Mouse (Mus musculus) thymus, postnatal 14 days (tissue): ENCODE data around the gene Narfl.
"Not testable (repeated sequence)": the region's sequence is repeated elsewhere in the genome, so short reads cannot be mapped to it uniquely, and the experiment has no call there.

ENCODE experiments used
- DNase-seq: peaks from one replicate; pipeline ENCODE4 v3.0.0; 2021

Narfl gene

GRCm38 (mm10) chr17:25807452-25807851 is 33.9 kb downstream of the Narfl start:
- DNase-seq = not testable (repeated sequence)

DNA sequence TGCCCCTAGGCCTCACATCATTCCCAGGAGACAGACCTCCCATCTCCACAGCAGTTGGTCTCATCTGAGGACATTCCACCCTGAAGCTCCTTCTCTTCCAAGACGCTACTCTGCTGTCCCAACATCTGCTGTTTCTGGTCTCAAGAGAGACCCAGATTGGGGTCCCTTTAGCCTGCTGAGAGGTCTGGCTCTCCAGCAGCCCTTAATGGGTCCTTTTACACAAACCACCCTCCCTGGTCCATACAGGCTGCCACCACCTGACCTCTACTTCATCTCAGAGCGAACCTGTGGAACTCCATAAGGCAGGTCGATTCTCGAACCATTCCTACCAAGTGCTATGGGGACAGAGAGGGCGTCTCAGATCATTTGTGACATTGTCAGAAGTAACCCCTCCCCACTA is 34.5 kb downstream of the Narfl start:
- no peak for DNase-seq

DNA sequence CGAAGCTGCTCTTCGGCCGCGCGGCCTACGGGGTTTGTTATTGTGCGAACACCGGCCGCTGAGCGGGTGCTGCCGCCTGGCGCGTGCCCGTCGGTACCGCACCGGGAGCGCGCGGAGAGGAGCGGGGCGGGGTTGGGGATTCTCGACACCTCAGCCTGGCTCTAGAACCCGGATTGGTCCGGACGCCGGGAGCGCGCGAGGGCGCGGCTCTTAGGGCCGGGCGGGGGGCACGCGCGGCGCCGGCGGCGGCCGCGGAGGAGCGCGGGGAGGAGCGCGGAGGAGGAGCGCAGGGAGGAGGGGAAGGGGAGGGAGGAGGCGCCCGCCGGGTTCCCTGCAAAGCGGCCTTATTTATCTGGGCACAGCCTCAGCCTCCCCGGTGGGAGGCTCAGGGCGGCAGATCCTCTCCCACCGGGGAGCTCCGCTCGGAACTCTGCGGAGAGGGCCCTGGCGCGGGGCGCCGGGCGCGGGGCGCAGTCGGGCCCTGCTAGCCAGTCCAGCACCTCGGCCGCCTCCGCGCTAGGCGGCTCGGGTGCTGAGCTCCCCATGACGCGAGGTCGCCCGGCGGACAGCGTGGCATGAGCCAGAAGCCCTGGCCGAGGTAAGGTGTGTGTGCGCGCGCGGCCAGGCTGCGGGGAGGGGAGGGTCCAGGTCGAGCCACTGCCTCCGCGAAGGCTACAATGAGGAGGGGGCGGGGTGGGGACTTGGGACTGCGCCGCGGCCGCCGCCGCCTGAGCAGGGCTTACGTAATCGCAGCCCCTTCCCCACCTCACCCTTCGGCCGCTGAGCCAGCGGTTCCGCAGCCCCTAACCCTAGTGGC is 35.4 kb downstream of the Narfl start, which contains the start of gene Fbxl16:
Gene Fbxl16, plus strand, starts transcription at position 297 of the 817 bp plus-strand sequence.
- no peak for DNase-seq

- DNase-seq = no peak
These were observed 36.2 kb downstream of the Narfl start for GRCm38 (mm10) chr17:25809606-25810340.

DNA sequence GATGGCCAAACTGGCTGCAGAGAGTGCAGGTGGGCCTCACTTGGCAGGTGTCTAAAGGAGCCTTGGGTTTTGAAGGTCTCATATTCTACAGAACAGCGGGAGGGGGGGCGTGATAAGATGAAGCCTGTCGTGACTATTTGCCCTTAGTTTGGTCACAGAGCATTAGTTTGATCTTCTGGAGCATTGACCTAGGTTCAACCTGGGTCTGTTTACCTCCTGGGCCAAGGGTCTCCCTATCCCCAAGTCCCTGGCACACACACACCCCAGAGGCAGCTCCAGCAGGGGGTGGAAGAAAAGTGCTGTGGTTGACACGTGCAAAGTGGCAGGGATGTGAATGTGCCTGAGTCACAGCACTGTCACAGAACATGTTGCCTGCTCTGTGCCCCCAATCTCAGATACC is 37.3 kb downstream of the Narfl start:
- DNase-seq = no peak

DNA sequence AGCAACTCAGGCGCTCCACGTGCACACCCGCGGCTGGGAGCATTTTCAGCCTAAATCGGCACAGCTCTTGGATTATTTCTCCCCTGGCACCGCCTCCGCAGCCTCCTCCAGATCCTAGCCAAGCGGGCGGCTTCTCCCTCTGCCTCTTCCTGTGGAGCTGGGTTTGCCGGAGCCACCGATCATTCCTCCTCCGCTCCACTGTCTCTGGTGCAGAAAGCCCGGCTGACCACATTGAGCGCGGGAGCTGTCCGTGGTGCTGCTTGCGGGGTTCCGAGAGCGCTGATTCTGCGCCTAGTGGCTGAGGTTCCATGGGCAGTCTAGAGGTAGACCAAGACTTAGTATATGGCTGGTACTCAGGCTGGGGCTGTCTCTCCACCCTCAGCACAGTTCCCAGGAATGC is 39.9 kb downstream of the Narfl start:
- DNase-seq = peak; percentile 84

- no peak for DNase-seq
These were observed 44.1 kb downstream of the Narfl start for GRCm38 (mm10) chr17:25817662-25818061.

DNA sequence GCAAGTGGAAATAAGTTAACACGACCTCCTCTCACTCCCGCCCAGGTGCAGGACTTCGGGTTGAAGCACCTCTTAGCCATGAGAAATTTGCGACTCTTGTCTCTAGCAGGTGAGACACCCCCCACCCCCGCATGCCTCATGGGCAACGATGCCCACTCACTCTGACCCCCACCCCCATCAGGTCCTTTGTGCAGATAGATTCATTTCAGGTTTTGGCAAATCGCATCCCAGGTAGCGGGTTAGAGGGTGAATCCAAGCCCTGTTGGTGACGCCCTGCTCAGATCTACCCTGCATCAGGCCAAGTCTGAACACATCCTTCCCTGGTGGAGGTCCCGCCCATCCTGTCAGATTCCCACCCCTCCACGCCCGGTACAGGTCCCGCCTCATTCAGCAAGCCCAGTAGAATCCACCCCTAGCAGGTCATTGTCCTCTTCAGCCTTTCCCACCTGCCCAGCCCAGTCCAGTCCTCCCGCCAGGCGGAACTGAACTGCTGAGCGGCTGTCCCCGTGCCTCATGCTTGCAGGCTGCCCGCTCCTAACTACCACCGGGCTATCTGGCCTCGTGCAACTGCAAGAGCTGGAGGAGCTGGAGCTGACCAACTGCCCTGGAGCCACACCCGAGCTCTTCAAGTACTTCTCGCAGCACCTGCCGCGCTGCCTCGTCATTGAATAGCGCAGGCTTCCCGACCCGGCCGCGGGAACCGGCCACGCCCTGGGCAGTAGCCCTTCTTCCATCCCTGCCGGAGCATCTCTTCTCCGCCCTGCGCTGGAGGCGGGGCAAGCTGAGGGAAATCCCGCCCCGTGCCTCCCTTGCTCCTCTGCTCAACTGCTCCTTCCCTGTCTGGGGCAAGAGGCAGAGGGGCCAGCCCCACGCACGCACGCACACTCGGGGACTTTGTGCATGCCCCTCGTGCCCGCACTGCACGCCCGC is 45.5 kb downstream of the Narfl start:
- no peak for DNase-seq

- peak; percentile 83 for DNase-seq
These were observed 49.9 kb downstream of the Narfl start, which contains the start of gene Wdr24 for GRCm38 (mm10) chr17:25823452-25823851. Wdr24 (plus strand) TSS chr17:25823627.

GRCm38 (mm10) chr17:25824362-25825142 is 51.0 kb downstream of the Narfl start:
- no peak for DNase-seq

GRCm38 (mm10) chr17:25825311-25825710 is 51.7 kb downstream of the Narfl start:
- DNase-seq = no peak

GRCm38 (mm10) chr17:25825984-25826570 is 52.5 kb downstream of the Narfl start:
- DNase-seq = no peak

DNA sequence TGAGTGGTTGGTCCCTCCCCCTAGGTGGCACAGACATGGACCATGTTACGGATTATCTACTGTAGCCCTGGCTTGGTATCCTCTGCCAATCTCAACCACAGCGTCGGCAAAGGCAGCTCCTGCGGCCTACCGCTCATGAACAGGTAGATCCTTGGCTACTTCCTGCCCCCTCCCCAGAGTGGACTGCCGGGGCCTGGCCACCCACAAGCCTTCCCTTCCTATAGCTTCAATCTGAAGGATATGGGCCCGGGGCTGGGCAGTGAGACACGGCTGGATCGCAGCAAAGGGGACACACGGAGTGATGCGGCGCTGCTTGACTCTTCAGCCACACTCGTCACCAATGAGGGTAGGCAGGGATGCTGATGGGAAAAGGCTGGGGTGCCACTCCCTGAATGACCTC is 53.4 kb downstream of the Narfl start:
- no peak for DNase-seq

- DNase-seq = no peak
These were observed 54.1 kb downstream of the Narfl start for GRCm38 (mm10) chr17:25827546-25828222.

DNA sequence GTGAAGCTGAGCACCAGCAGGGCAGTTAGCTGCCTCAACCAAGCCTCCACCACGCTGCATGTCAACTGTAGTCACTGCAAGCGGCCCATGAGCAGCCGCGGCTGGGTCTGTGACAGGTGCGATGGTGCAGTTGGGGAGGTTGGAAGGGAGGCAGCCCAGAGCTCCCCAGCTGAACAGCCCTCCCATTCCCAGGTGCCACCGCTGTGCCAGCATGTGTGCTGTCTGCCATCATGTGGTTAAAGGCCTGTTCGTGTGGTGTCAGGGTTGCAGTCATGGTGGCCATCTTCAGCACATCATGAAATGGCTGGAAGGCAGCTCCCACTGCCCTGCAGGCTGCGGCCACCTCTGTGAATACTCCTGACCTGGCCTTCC is 54.6 kb downstream of the Narfl start:
- DNase-seq = peak; percentile 43

DNA sequence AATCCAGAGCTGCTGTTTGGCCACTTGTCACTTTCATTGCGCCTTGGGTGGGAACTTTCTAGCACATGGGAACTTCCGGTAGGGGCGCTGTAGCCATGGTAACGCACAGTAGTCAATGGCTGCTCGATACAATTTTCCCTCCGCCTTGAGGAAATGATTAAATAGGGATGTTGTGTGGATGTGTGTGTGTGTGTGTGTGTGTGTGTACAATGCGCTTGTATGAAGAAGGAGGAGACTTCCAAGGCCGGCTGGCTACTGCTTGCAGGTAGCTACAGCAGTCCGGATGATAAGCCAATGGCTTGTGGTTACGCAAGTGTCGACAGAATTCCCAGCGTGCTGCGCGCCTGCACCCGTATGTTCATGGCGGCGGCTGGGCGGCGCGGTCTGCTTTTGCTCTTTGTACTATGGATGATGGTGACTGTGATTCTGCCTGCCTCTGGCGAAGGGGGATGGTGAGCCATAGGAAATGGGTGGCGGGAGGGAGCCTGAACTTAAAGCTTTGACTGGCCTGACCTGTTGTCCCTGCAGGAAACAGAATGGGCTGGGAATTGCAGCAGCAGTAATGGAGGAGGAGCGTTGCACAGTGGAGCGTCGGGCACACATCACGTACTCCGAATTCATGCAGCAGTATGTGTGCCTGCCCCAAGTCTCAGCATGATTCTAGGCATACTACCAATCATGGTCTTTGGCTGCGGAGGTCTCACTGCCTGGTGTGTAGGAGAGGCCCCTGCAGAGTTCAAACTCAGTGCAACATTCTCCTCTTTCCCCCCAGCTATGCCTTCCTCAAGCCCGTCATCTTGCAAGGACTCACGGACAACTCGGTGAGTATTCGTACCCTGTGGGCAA is 55.4 kb downstream of the Narfl start, which contains the start of gene Jmjd8:
Gene Jmjd8, plus strand, starts transcription at position 156 of the 846 bp plus-strand sequence.
- peak; percentile 81 for DNase-seq

DNA sequence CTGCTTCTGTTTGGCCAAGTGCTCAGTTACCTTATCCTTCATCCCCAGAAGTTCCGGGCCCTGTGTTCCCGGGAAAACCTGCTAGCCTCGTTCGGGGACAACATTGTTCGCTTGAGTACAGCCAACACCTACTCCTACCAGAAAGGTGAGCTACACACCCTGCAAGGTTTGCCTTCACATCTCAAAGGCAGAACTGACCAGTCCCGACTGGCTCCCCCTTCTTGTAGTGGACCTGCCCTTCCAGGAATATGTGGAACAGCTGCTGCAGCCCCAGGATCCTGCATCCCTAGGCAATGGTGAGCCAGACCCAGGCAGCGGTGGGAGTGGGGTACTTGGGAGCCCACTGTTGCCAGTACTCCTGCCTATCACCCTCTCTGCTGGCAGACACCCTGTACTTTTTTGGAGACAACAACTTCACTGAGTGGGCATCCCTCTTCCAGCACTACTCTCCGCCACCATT is 56.0 kb downstream of the Narfl start:
- DNase-seq = no peak

DNA sequence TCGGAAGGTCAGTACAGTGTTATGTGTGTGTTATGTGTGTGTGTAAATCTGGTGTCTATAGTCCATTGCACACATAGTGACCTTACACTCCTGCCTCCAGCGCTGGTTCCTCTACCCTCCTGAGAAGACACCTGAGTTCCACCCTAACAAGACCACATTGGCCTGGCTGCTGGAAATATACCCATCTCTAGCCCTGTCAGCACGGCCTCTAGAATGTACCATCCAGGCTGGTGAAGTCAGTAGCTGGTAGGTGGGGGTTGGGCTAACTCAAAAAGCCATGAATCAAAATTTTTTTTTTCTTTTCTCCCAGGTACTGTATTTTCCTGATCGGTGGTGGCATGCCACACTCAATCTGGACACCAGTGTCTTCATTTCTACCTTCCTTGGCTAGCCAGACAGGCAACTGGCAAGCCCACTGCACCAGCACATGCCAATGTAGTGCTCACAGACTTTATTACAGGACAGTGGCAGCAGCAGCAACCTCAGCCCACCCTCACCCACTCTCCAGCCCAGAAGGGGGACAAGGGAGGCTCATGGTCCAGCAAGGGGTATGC is 56.7 kb downstream of the Narfl start:
- no peak for DNase-seq

GRCm38 (mm10) chr17:25830806-25831431 is 57.3 kb downstream of the Narfl start:
- DNase-seq = no peak
